Mouse (Mus musculus) CH12.LX (cell line): ENCODE results near the gene Pdcd11. TPM values are rescaled to one million over a fixed set of nuclear protein-coding genes. Genes with fewer than 3 reads are reported as not detected.
A peak's percentile ranks its signal among the peaks of the same experiment; 100 is the strongest.

ENCODE experiments used
- DNase-seq: peaks from one replicate; pipeline ENCODE4 v3.0.0-alpha.2; 2013; ENCODE audit errors: extremely low read depth
- H3K27ac ChIP-seq: 2 replicates; pipeline ENCODE4 v1.5.1; 2012; ENCODE audit warnings: low read depth, mild to moderate bottlenecking, control low read depth, moderate library complexity; ENCODE audit not compliant: insufficient read depth
- H3K27me3 ChIP-seq: replicated peaks from 2 replicates; pipeline ENCODE3; 2012; ENCODE audit warnings: inconsistent platforms
- H3K36me3 ChIP-seq, 2 experiments: replicated peaks in 1 of 2; 2 replicates each; pipeline versions ENCODE3 to v1.6.1; 2012; ENCODE audit warnings: inconsistent platforms in 1 of 2, low read length in 1 of 2, mild to moderate bottlenecking in 1 of 2, mixed read lengths in 1 of 2, moderate library complexity in 1 of 2; ENCODE audit not compliant: control insufficient read depth in 1 of 2, insufficient read depth in 1 of 2
- H3K4me1 ChIP-seq, 2 experiments: 2 replicates each; pipeline ENCODE4 v1.6.1; 2012; ENCODE audit warnings: inconsistent platforms in 1 of 2, moderate library complexity in 1 of 2; ENCODE audit not compliant: insufficient read depth in 2 of 2, control insufficient read depth in 1 of 2
- H3K4me2 ChIP-seq: 2 replicates; pipeline ENCODE4 v1.6.1; 2012; ENCODE audit warnings: low read depth, mild to moderate bottlenecking, control low read depth; ENCODE audit not compliant: poor library complexity, insufficient read depth, severe bottlenecking
- H3K4me3 ChIP-seq, 3 experiments: fragments of 150-350 bp in 1 of 3; sonication (generic) in 1 of 3; replicated peaks in 1 of 3; 2 replicates each; pipeline versions ENCODE3 to v1.5.1; 2011 to 2012; ENCODE audit warnings: low read depth in 2 of 3, low read length in 2 of 3, mild to moderate bottlenecking in 2 of 3, moderate library complexity in 2 of 3, control low read depth in 1 of 3, improper control_type of control experiment in 1 of 3, inconsistent platforms in 1 of 3, mixed read lengths in 1 of 3; ENCODE audit not compliant: poor library complexity in 1 of 3
- H3K79me2 ChIP-seq: replicated peaks from 2 replicates; pipeline ENCODE4 v1.6.1; 2012; ENCODE audit warnings: mild to moderate bottlenecking, moderate library complexity; ENCODE audit not compliant: control insufficient read depth, poor library complexity, insufficient read depth, severe bottlenecking; ENCODE audit errors: extremely low read depth
- H3K9ac ChIP-seq: 2 replicates; pipeline ENCODE4 v1.6.1; 2012; ENCODE audit warnings: low read depth, mild to moderate bottlenecking, control low read depth, moderate library complexity; ENCODE audit not compliant: insufficient read depth
- H3K9me3 ChIP-seq: replicated peaks from 2 replicates; pipeline ENCODE3; 2012; ENCODE audit warnings: low read length, inconsistent platforms, mixed read lengths
- CTCF ChIP-seq, 2 experiments: IDR thresholded peaks in 1 of 2; conservative IDR thresholded peaks in 1 of 2; 2 replicates each; pipeline ENCODE4 v1.5.1; 2011 to 2012; ENCODE audit warnings: low read depth in 2 of 2, low read length in 2 of 2, improper control_type of control experiment in 1 of 2, inconsistent platforms in 1 of 2, mild to moderate bottlenecking in 1 of 2, moderate library complexity in 1 of 2
- E2F4 ChIP-seq: IDR thresholded peaks from 2 replicates; pipeline ENCODE4 v1.6.1; 2011; ENCODE audit warnings: low read depth, low read length, improper control_type of control experiment; ENCODE audit not compliant: insufficient replicate concordance
- EP300 ChIP-seq: IDR thresholded peaks from 2 replicates; pipeline ENCODE4 v1.6.1; 2011; ENCODE audit warnings: low read length, improper control_type of control experiment
- HCFC1 ChIP-seq: IDR thresholded peaks from 2 replicates; pipeline ENCODE4 v1.6.1; 2012; ENCODE audit warnings: low read depth, mild to moderate bottlenecking, inconsistent platforms, low read length, improper control_type of control experiment
- IRF4 ChIP-seq: IDR thresholded peaks from 2 replicates; pipeline ENCODE4 v1.6.1; 2014; ENCODE audit warnings: low read depth, mild to moderate bottlenecking, inconsistent platforms, low read length, improper control_type of control experiment
- JUN ChIP-seq: IDR thresholded peaks from 2 replicates; pipeline ENCODE4 v1.6.1; 2011; ENCODE audit warnings: low read depth, mild to moderate bottlenecking, low read length, improper control_type of control experiment, moderate library complexity; ENCODE audit not compliant: insufficient read depth
- KAT2A ChIP-seq: IDR thresholded peaks from 2 replicates; pipeline ENCODE4 v1.6.1; 2012; ENCODE audit warnings: low read length, improper control_type of control experiment, inconsistent platforms; ENCODE audit not compliant: insufficient replicate concordance
- MAX ChIP-seq: IDR thresholded peaks from 2 replicates; pipeline ENCODE4 v1.6.1; 2011; ENCODE audit warnings: low read length, improper control_type of control experiment
- MAZ ChIP-seq: IDR thresholded peaks from 2 replicates; pipeline ENCODE4 v1.6.1; 2012; ENCODE audit warnings: low read depth, mild to moderate bottlenecking, inconsistent platforms, low read length, improper control_type of control experiment, moderate library complexity
- MEF2A ChIP-seq: IDR thresholded peaks from 2 replicates; pipeline ENCODE4 v1.6.1; 2014; ENCODE audit warnings: low read depth, mild to moderate bottlenecking, inconsistent platforms, low read length, improper control_type of control experiment, borderline replicate concordance
- MXI1 ChIP-seq: IDR thresholded peaks from 2 replicates; pipeline ENCODE4 v1.6.1; 2011; ENCODE audit warnings: mild to moderate bottlenecking, low read depth, low read length, improper control_type of control experiment
- NELFE ChIP-seq: IDR thresholded peaks from 2 replicates; pipeline ENCODE4 v1.6.1; 2011; ENCODE audit warnings: low read depth, low read length, improper control_type of control experiment
- PAX5 ChIP-seq: IDR thresholded peaks from 2 replicates; pipeline ENCODE4 v1.6.1; 2012; ENCODE audit warnings: low read length, inconsistent platforms, mixed read lengths
- POLR2AphosphoS2 ChIP-seq: IDR thresholded peaks from 2 replicates; pipeline ENCODE4 v1.6.1; 2011; ENCODE audit warnings: low read depth, low read length, improper control_type of control experiment
- RAD21 ChIP-seq: IDR thresholded peaks from 2 replicates; pipeline ENCODE4 v1.6.1; 2011; ENCODE audit warnings: low read depth, mild to moderate bottlenecking, low read length, improper control_type of control experiment, moderate library complexity
- RCOR1 ChIP-seq: conservative IDR thresholded peaks from 2 replicates; pipeline ENCODE4 v1.6.1; 2012; ENCODE audit warnings: low read depth, mild to moderate bottlenecking, inconsistent platforms, low read length, improper control_type of control experiment
- TBP ChIP-seq: conservative IDR thresholded peaks from 2 replicates; pipeline ENCODE4 v1.6.1; 2011; ENCODE audit warnings: low read depth, low read length, improper control_type of control experiment
- UBTF ChIP-seq: IDR thresholded peaks from 2 replicates; pipeline ENCODE4 v1.6.1; 2012; ENCODE audit warnings: low read depth, mild to moderate bottlenecking, inconsistent platforms, low read length, improper control_type of control experiment, moderate library complexity
- USF1 ChIP-seq: IDR thresholded peaks from 2 replicates; pipeline ENCODE4 v1.6.1; 2014; ENCODE audit warnings: low read depth, mild to moderate bottlenecking, inconsistent platforms, low read length, improper control_type of control experiment
- ZNF384 ChIP-seq: IDR thresholded peaks from 2 replicates; pipeline ENCODE4 v1.6.1; 2012; ENCODE audit warnings: low read depth, low read length, improper control_type of control experiment, inconsistent platforms
- dilution Hi-C: fragments of 300-500 bp; cut with MboI; formaldehyde crosslinking; loops from 2 replicates; pipeline ENCODE4 v1.14.3; 2020; ENCODE audit warnings: low sequenced_read_pairs; ENCODE audit not compliant: extremely low pct_unique_long_range_greater_than_20kb, extremely low pct_ligation_motif_present
- in situ Hi-C: fragments of 300-500 bp; cut with MboI; formaldehyde crosslinking; loops from 3 replicates; pipeline ENCODE4 v1.14.3; 2019; ENCODE audit warnings: low sequenced_read_pairs, low pct_ligation_motif_present, low pct_unique_long_range_greater_than_20kb, mixed read lengths
- polyA plus RNA-seq: library from polyadenylated mRNA; unstranded; fragments of >175 nt; gene quantifications from 2 replicates; pipeline ENCODE4 v1.2.1, GENCODE M21; 2012; ENCODE audit warnings: low read depth; ENCODE audit not compliant: insufficient read length
- total RNA-seq, 2 experiments: library from RNA; depleted of rRNA; stranded (reverse); fragments of 300-350 nt in 1 of 2; fragments of >200 nt in 1 of 2; gene quantifications; 2 replicates each; pipeline ENCODE4 v1.2.3; 2012 to 2014

Gene Pdcd11
- total and polyA plus RNA-seq, 3 experiments: 26.6 to 78.0 (median 49.7) TPM

- Histone ChIP-seq H3K27ac (no peak overlapping the region), H3K4me3 (no peak overlapping the region), H3K79me2 (peaks cover 65% of the 10 kb centered on the region), H3K27me3 (no peaks in the 10 kb centered on the region), H3K9me3 (no peaks in the 10 kb centered on the region), H3K4me2 (no peak overlapping the region), H3K4me1 (peaks cover 2 to 37% of the 10 kb centered on the region in 2 experiments; a peak in 2 of 4 replicates), H3K9ac (no peak overlapping the region), H3K36me3 (peaks cover 25 to 63% of the 10 kb centered on the region in 2 experiments)
- dilution Hi-C loops (no loop called here), in situ Hi-C loops (no loop called here)
- DNase-seq: no peak
- TF ChIP-seq MEF2A: no peak
- TF ChIP-seq KAT2A: no peak
- no peak for TF ChIP-seq PAX5
- TF ChIP-seq HCFC1: no peak
- TF ChIP-seq RAD21: no peak
- TF ChIP-seq USF1: no peak
- no peak for TF ChIP-seq NELFE
- no peak for TF ChIP-seq TBP
- TF ChIP-seq RCOR1: no peak
- TF ChIP-seq MAZ: no peak
- TF ChIP-seq MXI1: no peak
- TF ChIP-seq JUN: no peak
- TF ChIP-seq E2F4: no peak
- TF ChIP-seq CTCF (conservative IDR thresholded peaks at IDR 0.05 in 1 of 2, IDR thresholded peaks at IDR 0.05 in 1 of 2; ENCODE audit: low read depth in 2 of 2, low read length in 2 of 2): no peak
- no peak for TF ChIP-seq ZNF384
- no peak for TF ChIP-seq MAX
- no peak for TF ChIP-seq POLR2AphosphoS2
These were observed 2.3 kb upstream of the Pdcd11 start for GRCm38 (mm10) chr19:47088226-47088625.

GRCm38 (mm10) chr19:47089718-47090525, 646 bp upstream of the Pdcd11 start:
- dilution Hi-C loops: no loop called here
- Histone ChIP-seq H3K9me3 (no peaks in the 10 kb centered on the region), H3K4me3 (peak overlapping the region; percentile 55 to 83 (median 67)), H3K9ac (peak overlapping the region; percentile 57), H3K4me1 (peaks cover 2 to 39% of the 10 kb centered on the region in 2 experiments; a peak in 2 of 4 replicates), H3K27me3 (no peaks in the 10 kb centered on the region), H3K79me2 (peaks cover 71% of the 10 kb centered on the region), H3K36me3 (peaks cover 26 to 64% of the 10 kb centered on the region in 2 experiments)
- DNase-seq: no peak
- TF ChIP-seq IRF4: 0 out of 2 replicates have a peak, but pooled peaks have one; percentile 2
- TF ChIP-seq EP300: no peak
- no peak for TF ChIP-seq JUN
- 0 out of 2 replicates have a peak, but pooled peaks have one; percentile 38 for TF ChIP-seq UBTF
- TF ChIP-seq, all 38 proteins: peak for 2
- peak overlapping the region; percentile 59 for H3K4me2 ChIP-seq
- no peak overlapping the region for H3K27ac ChIP-seq
- in situ Hi-C loops: no loop called here
